Mouse (Mus musculus) intestine, embryonic 16.5 days (tissue): ENCODE results near the gene Maf. TPM values are rescaled to one million over a fixed set of nuclear protein-coding genes. Genes with fewer than 3 reads are reported as not detected.

Experiments
- ATAC-seq: fragments of 200-750 bp; cut with Nextera tagmentation; 2 replicates; pipeline ENCODE4 v1.8.0; 2017; ENCODE audit warnings: moderate TSS enrichment, moderate library complexity
- H3K27ac ChIP-seq: fragments of 300-500 bp; sonication (generic); 2 replicates; pipeline ENCODE4 v1.5.1; 2014; ENCODE audit warnings: mild to moderate bottlenecking, low read length
- H3K27me3 ChIP-seq: fragments of 300-500 bp; sonication (generic); replicated peaks from 2 replicates; pipeline ENCODE4 v1.6.1; 2014; ENCODE audit warnings: low read length, control low read depth, mixed read lengths; ENCODE audit not compliant: control insufficient read depth, insufficient read depth
- H3K36me3 ChIP-seq: fragments of 300-500 bp; sonication (generic); 2 replicates; pipeline ENCODE4 v1.6.1; 2014; ENCODE audit warnings: low read length, control low read depth; ENCODE audit not compliant: control insufficient read depth, insufficient read depth
- H3K4me1 ChIP-seq: fragments of 300-500 bp; sonication (generic); 2 replicates; pipeline ENCODE4 v1.6.1; 2014; ENCODE audit warnings: low read length, control low read depth, mixed read lengths; ENCODE audit not compliant: control insufficient read depth, insufficient read depth
- H3K4me2 ChIP-seq: fragments of 300-500 bp; sonication (generic); 2 replicates; pipeline ENCODE4 v1.6.1; 2014; ENCODE audit warnings: low read depth, low read length, control low read depth
- H3K4me3 ChIP-seq: fragments of 300-500 bp; sonication (generic); 2 replicates; pipeline ENCODE4 v1.5.1; 2014; ENCODE audit warnings: mild to moderate bottlenecking, low read length
- H3K9ac ChIP-seq: fragments of 300-500 bp; sonication (generic); 2 replicates; pipeline ENCODE4 v1.6.1; 2014; ENCODE audit warnings: low read depth, low read length
- H3K9me3 ChIP-seq: fragments of 300-500 bp; sonication (generic); 2 replicates; pipeline ENCODE4 v1.6.1; 2016; ENCODE audit warnings: low read length, control low read depth; ENCODE audit not compliant: control insufficient read depth
- WGBS: fragments of 180-500 bp; shearing (Covaris S2); extraction: QIAGEN DNeasy Blood & Tissue Kit; methylation state at CpG from one replicate; pipeline ENCODE4 v1.1.7; 2014; 5-methylcytosine and 5-hydroxymethylcytosine counted together
- polyA plus RNA-seq: library from polyadenylated mRNA; unstranded; fragments of >200 nt; fragmentation: Nextera tagmentation; extraction: Ambion mirVana; gene quantifications from 2 replicates; pipeline ENCODE4 v1.2.1, GENCODE M21; 2015

Maf gene
- polyA plus RNA-seq, 1 experiment from 2014 or later = 10.9 TPM

DNA sequence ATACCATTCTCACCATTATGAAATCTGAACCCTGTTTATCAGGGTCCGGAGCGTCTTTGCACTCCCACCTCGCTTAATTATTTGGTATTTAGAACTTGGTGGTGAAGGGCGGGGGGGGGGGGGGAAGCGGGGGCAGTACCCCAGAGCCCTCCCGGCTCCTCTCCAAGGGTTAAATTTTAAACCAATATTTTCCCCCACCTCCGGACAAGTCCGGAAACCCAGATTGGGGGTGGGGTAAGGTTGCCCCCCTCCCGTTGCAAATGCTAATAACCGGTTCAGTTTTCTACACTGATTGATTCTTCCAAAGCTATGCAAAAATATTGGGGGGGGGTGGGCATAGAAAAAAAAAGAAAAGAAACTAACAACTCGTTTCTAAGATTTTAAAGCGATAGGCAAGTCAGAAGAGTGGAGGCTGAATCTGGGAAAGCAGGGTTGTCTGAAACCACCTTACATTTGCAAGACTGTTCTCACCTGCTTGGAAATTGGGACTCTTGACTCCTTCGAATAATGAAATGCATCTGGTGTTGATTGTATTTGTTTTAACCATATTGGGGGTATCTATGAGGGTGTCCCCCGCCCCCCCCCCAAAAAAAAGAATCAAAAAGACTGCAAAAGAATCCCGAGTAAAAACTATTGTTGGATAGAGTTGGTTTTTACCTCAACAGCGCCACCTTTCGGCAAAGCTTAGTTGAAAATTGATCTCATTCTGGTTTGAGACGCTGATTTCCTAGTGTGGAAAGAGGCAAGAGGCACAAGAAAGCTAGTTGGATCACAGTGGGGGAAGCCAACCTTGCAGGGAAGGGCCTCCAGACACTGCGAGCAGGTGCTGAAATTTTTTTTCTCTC is 1.6 kb upstream of the Maf start:
- Histone ChIP-seq H3K9me3 (no peaks in the 10 kb centered on the region), H3K4me2 (peak overlapping the region; percentile 76), H3K27me3 (no peaks in the 10 kb centered on the region), H3K27ac (peak overlapping the region; percentile 88), H3K36me3 (no peaks in the 10 kb centered on the region), H3K9ac (peak overlapping the region; percentile 66), H3K4me1 (peaks cover 14% of the 10 kb centered on the region), H3K4me3 (peak overlapping the region; percentile 89)
- no peak for ATAC-seq
- 1% methylated on average over 19 of the region's 19 CpGs for WGBS

DNA sequence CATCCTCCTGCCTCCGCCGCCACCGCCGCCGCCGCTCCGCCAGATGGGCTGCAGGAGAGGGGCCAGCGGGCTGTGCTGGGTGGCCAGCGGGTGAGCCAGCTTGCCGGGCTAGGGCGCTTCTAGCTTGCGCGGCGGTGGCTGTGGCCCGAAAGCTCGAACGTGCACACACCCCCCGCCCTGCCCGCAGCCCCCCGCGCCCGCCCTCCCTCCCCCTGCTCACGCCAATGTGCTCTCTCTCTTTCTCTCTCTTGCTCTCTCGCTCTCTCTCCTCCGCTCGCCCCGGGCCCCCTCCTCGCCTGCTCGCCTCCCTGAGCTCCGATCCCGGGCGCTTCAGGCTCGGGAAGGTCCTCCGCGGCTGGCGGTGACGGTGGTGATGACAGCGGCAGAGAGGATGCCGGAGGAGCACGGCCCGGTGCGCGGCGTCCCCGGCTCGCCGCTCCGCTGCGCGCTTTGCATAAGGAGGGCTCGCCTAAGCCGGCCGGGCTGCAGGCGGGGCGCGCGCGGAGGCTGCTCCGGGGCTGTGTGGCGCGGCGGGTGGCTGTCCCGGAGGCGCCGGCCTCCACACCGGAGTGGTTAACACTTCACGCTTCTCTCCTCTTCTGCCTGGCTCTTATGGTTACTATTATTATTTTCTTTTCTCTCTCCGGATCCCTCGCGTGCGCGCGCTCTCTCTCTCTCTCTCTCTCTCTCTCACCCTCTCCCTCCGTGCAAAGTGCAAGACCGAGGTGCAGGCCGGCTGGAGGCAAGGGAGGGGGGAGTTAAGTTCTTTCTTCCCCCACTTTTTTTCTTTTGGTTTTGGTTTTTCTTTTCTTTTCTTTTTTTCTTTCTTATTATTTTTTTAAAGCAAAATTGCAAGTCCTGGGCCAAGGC is 498 bp downstream of the Maf start:
- Histone ChIP-seq H3K4me3 (peak overlapping the region; percentile 89), H3K4me2 (peak overlapping the region; percentile 76), H3K9me3 (no peaks in the 10 kb centered on the region), H3K9ac (peak overlapping the region; percentile 94), H3K27me3 (no peaks in the 10 kb centered on the region), H3K4me1 (peaks cover 15% of the 10 kb centered on the region), H3K36me3 (no peaks in the 10 kb centered on the region), H3K27ac (peak overlapping the region; percentile 99)
- ATAC-seq = peak; percentile 78
- WGBS = under 1% methylated on average over 50 of the region's 76 CpGs

DNA sequence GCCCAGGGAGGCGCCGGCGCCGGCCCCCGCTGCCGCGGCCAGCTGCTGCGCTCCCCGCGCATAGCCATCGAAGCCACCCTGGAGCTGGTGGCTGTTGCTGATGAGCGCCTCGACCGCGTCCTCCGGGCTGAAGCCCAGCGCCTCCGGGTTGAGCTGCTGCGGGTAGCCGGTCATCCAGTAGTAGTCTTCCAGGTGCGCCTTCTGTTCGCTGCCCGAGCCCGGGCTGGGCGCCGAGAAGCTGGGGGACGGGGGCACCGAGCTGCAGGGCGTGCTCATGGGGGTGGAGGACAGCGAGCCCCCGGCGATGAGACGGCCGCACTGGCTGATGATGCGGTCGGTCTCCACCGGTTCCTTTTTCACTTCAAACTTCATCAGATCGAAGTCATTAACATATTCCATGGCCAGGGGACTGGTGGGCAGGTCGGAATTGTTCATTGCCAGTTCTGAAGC is 1.2 kb downstream of the Maf start:
- no peaks in the 10 kb centered on the region for H3K36me3 ChIP-seq
- 0 out of 2 replicates have a peak, but pooled peaks have one; percentile 4 for ATAC-seq
- peaks cover 16% of the 10 kb centered on the region for H3K4me1 ChIP-seq
- WGBS = 0% methylated on average over 35 of the region's 39 CpGs
- H3K27ac ChIP-seq = peak overlapping the region; percentile 99
- peak overlapping the region; percentile 94 for H3K9ac ChIP-seq
- H3K9me3 ChIP-seq = no peaks in the 10 kb centered on the region
- H3K4me2 ChIP-seq = peak overlapping the region; percentile 76
- H3K27me3 ChIP-seq = no peaks in the 10 kb centered on the region
- H3K4me3 ChIP-seq = peak overlapping the region; percentile 89

DNA sequence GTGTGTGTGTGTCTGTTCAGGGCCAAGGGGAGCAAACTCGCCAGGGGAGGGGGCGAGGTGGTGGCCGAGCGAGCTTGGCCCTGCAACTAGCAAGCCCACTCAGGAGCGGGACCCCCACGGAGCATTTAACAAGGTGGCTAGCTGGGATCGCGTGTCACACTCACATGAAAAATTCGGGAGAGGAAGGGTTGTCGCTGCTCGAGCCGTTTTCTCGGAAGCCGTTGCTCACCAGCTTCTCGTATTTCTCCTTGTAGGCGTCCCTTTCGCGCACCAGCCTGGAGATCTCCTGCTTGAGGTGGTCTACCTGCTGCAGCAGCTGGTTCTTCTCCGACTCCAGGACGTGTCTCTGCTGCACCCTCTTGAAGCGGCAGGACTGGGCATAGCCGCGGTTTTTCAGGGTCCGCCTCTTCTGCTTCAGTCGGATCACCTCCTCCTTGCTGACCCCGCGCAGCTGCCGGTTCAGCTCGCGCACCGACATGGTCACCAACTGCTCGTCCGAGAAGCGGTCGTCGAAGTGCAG is 1.9 kb downstream of the Maf start:
- Histone ChIP-seq H3K27ac (peak overlapping the region; percentile 99), H3K9me3 (no peaks in the 10 kb centered on the region), H3K9ac (peak overlapping the region; percentile 94), H3K36me3 (no peaks in the 10 kb centered on the region), H3K4me2 (peak overlapping the region; percentile 76), H3K27me3 (no peaks in the 10 kb centered on the region), H3K4me3 (peak overlapping the region; percentile 89), H3K4me1 (peaks cover 13% of the 10 kb centered on the region)
- peak; percentile 14; the same call in 1 of the 2 replicates for ATAC-seq
- under 1% methylated on average over 34 of the region's 36 CpGs for WGBS

DNA sequence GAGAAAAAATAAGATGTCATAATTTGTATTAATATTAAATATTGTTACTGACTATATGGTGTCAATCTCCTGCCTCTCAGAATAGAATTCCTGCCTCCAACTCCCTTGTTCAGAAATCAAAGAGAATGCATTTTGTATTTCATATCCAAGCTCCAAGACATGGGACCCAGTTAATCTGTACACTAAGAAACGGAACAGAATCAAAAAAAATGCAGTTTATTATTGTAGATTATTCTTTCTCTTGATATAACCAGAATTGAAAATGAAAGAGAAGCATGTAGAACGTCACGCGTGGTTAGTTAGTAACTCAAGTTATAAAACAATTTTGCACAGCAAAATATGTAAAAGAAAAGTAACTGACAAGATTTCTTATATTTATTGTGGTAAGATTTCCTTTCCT is 4.5 kb downstream of the Maf start:
- H3K27ac ChIP-seq = no peak overlapping the region
- H3K36me3 ChIP-seq = no peaks in the 10 kb centered on the region
- no peaks in the 10 kb centered on the region for H3K27me3 ChIP-seq
- H3K9ac ChIP-seq = no peak overlapping the region
- 83% methylated on average over 4 of the region's 4 CpGs for WGBS
- ATAC-seq = no peak
- peaks cover 13% of the 10 kb centered on the region for H3K4me1 ChIP-seq
- no peaks in the 10 kb centered on the region for H3K9me3 ChIP-seq
- no peak overlapping the region for H3K4me2 ChIP-seq
- H3K4me3 ChIP-seq = no peak overlapping the region; the same call in 1 of the 2 replicates

DNA sequence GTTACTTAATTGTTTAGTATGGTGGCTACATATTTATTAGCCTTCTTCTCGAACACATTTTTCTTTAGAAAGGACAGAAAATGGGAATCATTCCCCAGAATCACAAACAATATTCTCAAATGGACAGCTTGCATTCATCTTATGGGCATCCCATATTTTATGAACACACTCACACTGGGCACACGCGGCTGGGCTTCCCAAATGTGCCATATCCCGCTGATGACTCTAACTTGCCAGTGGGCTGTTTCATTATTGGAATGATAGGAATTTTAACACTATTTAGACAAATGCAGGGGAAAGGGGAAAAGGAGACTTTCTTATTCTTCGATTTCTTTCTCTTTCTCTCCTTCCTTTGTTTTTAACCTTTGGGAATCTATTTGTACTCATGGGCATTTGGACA is 6.6 kb downstream of the Maf start:
- Histone ChIP-seq H3K9me3 (no peaks in the 10 kb centered on the region), H3K4me2 (no peak overlapping the region), H3K9ac (no peak overlapping the region), H3K4me1 (peaks cover 15% of the 10 kb centered on the region), H3K27ac (no peak overlapping the region), H3K36me3 (no peaks in the 10 kb centered on the region), H3K4me3 (no peak overlapping the region), H3K27me3 (no peaks in the 10 kb centered on the region)
- no peak for ATAC-seq
- 65% methylated on average over 5 of the region's 5 CpGs for WGBS

GRCm38 (mm10) chr8:115699151-115699550 is 8.4 kb downstream of the Maf start:
- H3K9ac ChIP-seq = no peak overlapping the region
- 54% methylated on average over 5 of the region's 5 CpGs for WGBS
- no peak overlapping the region for H3K4me3 ChIP-seq
- no peaks in the 10 kb centered on the region for H3K36me3 ChIP-seq
- H3K4me1 ChIP-seq = peaks cover 15% of the 10 kb centered on the region
- ATAC-seq = no peak
- no peaks in the 10 kb centered on the region for H3K9me3 ChIP-seq
- H3K27me3 ChIP-seq = no peaks in the 10 kb centered on the region
- no peak overlapping the region; the same call in 1 of the 2 replicates for H3K27ac ChIP-seq
- H3K4me2 ChIP-seq = no peak overlapping the region

GRCm38 (mm10) chr8:115697410-115697809 is 10.2 kb downstream of the Maf start:
- Histone ChIP-seq H3K4me3 (no peak overlapping the region), H3K9me3 (no peaks in the 10 kb centered on the region), H3K4me1 (peaks cover 15% of the 10 kb centered on the region), H3K9ac (no peak overlapping the region), H3K27ac (no peak overlapping the region), H3K36me3 (no peaks in the 10 kb centered on the region), H3K4me2 (no peak overlapping the region), H3K27me3 (no peaks in the 10 kb centered on the region)
- 59% methylated on average over 3 of the region's 3 CpGs for WGBS
- no peak for ATAC-seq

- 83% methylated on average over 4 of the region's 4 CpGs for WGBS
- Histone ChIP-seq H3K9ac (no peak overlapping the region), H3K4me1 (peaks cover 13% of the 10 kb centered on the region), H3K36me3 (no peaks in the 10 kb centered on the region), H3K27me3 (no peaks in the 10 kb centered on the region), H3K27ac (no peak overlapping the region), H3K4me3 (no peak overlapping the region), H3K4me2 (no peak overlapping the region), H3K9me3 (no peaks in the 10 kb centered on the region)
- ATAC-seq = no peak
Observed at GRCm38 (mm10) chr8:115696661-115697060, 10.9 kb downstream of the Maf start.
